Mouse (Mus musculus) liver, adult 2 months (tissue): ENCODE measurements around the gene Vps37b. TPM values are rescaled to one million over a fixed set of nuclear protein-coding genes. Genes with fewer than 3 reads are reported as not detected.
A peak's percentile ranks its signal among the peaks of the same experiment; 100 is the strongest.

Experiments used
- DNase-seq: peaks from one replicate; pipeline ENCODE4 v3.0.0-alpha.2; 2011; ENCODE audit warnings: low read depth, low spot score; ENCODE audit errors: extremely low read depth
- H3K27ac ChIP-seq: fragments of 200-500 bp; replicated peaks from 2 replicates; pipeline ENCODE4 v1.5.1; 2012; ENCODE audit warnings: low read depth, mild to moderate bottlenecking, control low read depth, inconsistent platforms, low read length; ENCODE audit not compliant: insufficient read depth
- H3K27me3 ChIP-seq: fragments of 200-500 bp; 2 replicates; pipeline ENCODE4 v1.6.1; 2012; ENCODE audit warnings: mild to moderate bottlenecking, moderate library complexity, low read length, inconsistent platforms; ENCODE audit not compliant: control insufficient read depth, insufficient read depth
- H3K36me3 ChIP-seq: fragments of 200-500 bp; 2 replicates; pipeline ENCODE4 v1.6.1; 2012; ENCODE audit warnings: low read length, inconsistent platforms; ENCODE audit not compliant: control insufficient read depth, insufficient read depth
- H3K4me1 ChIP-seq: fragments of 200-500 bp; 2 replicates; pipeline ENCODE4 v1.6.1; 2011; ENCODE audit warnings: low read length; ENCODE audit not compliant: control insufficient read depth, insufficient read depth
- H3K4me3 ChIP-seq: fragments of 200-500 bp; 2 replicates; pipeline ENCODE4 v1.5.1; 2011; ENCODE audit warnings: low read depth, mild to moderate bottlenecking, control low read depth, low read length, moderate library complexity; ENCODE audit not compliant: insufficient read depth
- H3K79me2 ChIP-seq: fragments of 200-500 bp; 2 replicates; pipeline ENCODE4 v1.6.1; 2012; ENCODE audit warnings: inconsistent platforms, mild to moderate bottlenecking, low read length, moderate library complexity; ENCODE audit not compliant: control insufficient read depth, insufficient read depth
- H3K9ac ChIP-seq: fragments of 200-500 bp; 2 replicates; pipeline ENCODE4 v1.6.1; 2012; ENCODE audit warnings: low read depth, mild to moderate bottlenecking, control low read depth, inconsistent platforms, low read length
- CTCF ChIP-seq: fragments of 200-500 bp; IDR thresholded peaks from 2 replicates; pipeline ENCODE4 v1.5.1; 2011; ENCODE audit warnings: low read depth, low read length, control low read depth
- POLR2A ChIP-seq: fragments of 200-500 bp; IDR thresholded peaks from 2 replicates; pipeline ENCODE4 v1.6.1; 2011; ENCODE audit warnings: low read length, control low read depth; ENCODE audit not compliant: insufficient read depth; ENCODE audit errors: extremely low read depth
- WGBS: fragments of 180-500 bp; shearing (Covaris S2); methylation state at CpG from one replicate; pipeline ENCODE4 v1.1.7; 2018; 5-methylcytosine and 5-hydroxymethylcytosine counted together
- polyA plus RNA-seq: library from polyadenylated mRNA; depleted of rRNA; stranded (reverse); fragments of >200 nt; gene quantifications from 2 replicates; pipeline ENCODE4 v1.2.3, GENCODE M21; 2012
- total RNA-seq: library from RNA; depleted of rRNA; stranded (reverse); fragments of >200 nt; gene quantifications from 2 replicates; pipeline ENCODE4 v1.2.3, GENCODE M21; 2014

Gene Vps37b
- total and polyA plus RNA-seq, 2 experiments, result 4.4 to 31.4 TPM

GRCm38 (mm10) chr5:124027702-124028470, 4.2 kb downstream of the Vps37b start:
- no peak overlapping the region for H3K4me3 ChIP-seq
- peak overlapping the region; percentile 59 for H3K27ac ChIP-seq
- no peaks in the 10 kb centered on the region for H3K27me3 ChIP-seq
- peaks cover 51% of the 10 kb centered on the region for H3K4me1 ChIP-seq
- no peaks in the 10 kb centered on the region for H3K36me3 ChIP-seq
- H3K79me2 ChIP-seq, result peaks cover 46% of the 10 kb centered on the region; the same call in 1 of the 2 replicates
- TF ChIP-seq POLR2A, result no peak
- TF ChIP-seq CTCF, result no peak
- DNase-seq, result no peak
- 45% methylated on average over 19 of the region's 19 CpGs for WGBS
- peak overlapping the region; percentile 22; the same call in 1 of the 2 replicates for H3K9ac ChIP-seq

DNA sequence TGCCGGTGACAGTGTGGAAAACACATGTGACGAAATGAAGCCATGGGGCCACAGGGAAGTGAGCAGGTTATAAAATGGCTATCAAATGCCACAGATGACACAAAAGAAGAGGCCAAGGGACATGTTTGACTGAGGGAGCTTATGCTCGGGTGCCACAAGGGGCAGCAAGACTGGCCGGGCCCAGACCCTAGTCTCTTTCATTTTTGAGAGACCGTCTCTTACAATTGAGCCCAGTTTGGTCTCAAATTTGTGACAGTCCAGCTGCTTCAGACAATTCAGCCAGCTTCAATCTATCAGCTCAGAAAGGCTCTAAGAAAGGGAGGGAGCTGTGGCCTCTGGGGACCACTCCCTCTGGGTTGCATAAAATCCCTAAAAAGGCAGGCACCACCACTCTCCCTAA, 5.5 kb downstream of the Vps37b start:
- TF ChIP-seq POLR2A, result no peak
- TF ChIP-seq CTCF, result no peak
- no peaks in the 10 kb centered on the region for H3K36me3 ChIP-seq
- peaks cover 41% of the 10 kb centered on the region; the same call in 1 of the 2 replicates for H3K79me2 ChIP-seq
- 37% methylated on average over 5 of the region's 5 CpGs for WGBS
- H3K27me3 ChIP-seq, result no peaks in the 10 kb centered on the region
- peaks cover 52% of the 10 kb centered on the region for H3K4me1 ChIP-seq
- DNase-seq, result no peak
- no peak overlapping the region for H3K9ac ChIP-seq
- peak overlapping the region; percentile 74 for H3K27ac ChIP-seq
- H3K4me3 ChIP-seq, result no peak overlapping the region

GRCm38 (mm10) chr5:124025587-124026441, 6.3 kb downstream of the Vps37b start:
- Histone ChIP-seq H3K27me3 (no peaks in the 10 kb centered on the region), H3K36me3 (no peaks in the 10 kb centered on the region), H3K4me3 (no peak overlapping the region), H3K79me2 (peaks cover 34% of the 10 kb centered on the region; the same call in 1 of the 2 replicates), H3K9ac (peak overlapping the region; percentile 19; the same call in 1 of the 2 replicates), H3K4me1 (peaks cover 56% of the 10 kb centered on the region), H3K27ac (peak overlapping the region; percentile 74)
- TF ChIP-seq POLR2A, result no peak
- no peak for TF ChIP-seq CTCF
- 26% methylated on average over 15 of the region's 15 CpGs for WGBS
- peak; percentile 98 for DNase-seq

GRCm38 (mm10) chr5:124025146-124025545, 6.9 kb downstream of the Vps37b start:
- H3K27ac ChIP-seq, result peak overlapping the region; percentile 64
- H3K4me3 ChIP-seq, result no peak overlapping the region
- H3K4me1 ChIP-seq, result peaks cover 55% of the 10 kb centered on the region
- H3K36me3 ChIP-seq, result no peaks in the 10 kb centered on the region
- peak; percentile 51 for DNase-seq
- no peak for TF ChIP-seq CTCF
- no peak for TF ChIP-seq POLR2A
- peaks cover 38% of the 10 kb centered on the region; the same call in 1 of the 2 replicates for H3K79me2 ChIP-seq
- 13% methylated on average over 9 of the region's 9 CpGs for WGBS
- no peaks in the 10 kb centered on the region for H3K27me3 ChIP-seq
- H3K9ac ChIP-seq, result no peak overlapping the region

DNA sequence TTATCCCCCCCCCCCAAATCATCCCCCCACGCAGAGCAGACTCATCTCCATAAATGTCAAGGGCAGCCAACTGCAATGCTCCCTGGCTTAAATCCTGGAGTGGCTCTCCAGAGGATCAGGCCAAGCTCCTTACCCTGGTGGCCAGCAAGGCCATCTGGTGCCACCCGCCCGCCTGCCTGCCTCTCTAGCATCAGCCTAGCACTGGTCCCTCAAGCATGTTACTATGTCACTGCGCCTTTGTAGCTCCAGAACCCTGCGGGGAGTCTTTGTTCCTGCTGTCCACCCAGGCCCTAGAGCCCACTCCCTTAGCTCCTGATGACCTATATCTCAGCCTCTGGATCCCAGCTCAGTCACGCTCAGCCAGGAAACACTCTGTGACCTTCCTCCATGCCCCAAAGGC, 7.4 kb downstream of the Vps37b start:
- peaks cover 58% of the 10 kb centered on the region for H3K4me1 ChIP-seq

More for the DNA sequence above, 7.4 kb downstream of the Vps37b start:
- H3K36me3 ChIP-seq, result no peaks in the 10 kb centered on the region
- WGBS, result 46% methylated on average over 6 of the region's 6 CpGs
- H3K9ac ChIP-seq, result no peak overlapping the region
- no peaks in the 10 kb centered on the region for H3K27me3 ChIP-seq
- H3K4me3 ChIP-seq, result no peak overlapping the region
- H3K79me2 ChIP-seq, result peaks cover 42% of the 10 kb centered on the region; the same call in 1 of the 2 replicates
- no peak for TF ChIP-seq CTCF
- TF ChIP-seq POLR2A, result no peak
- peak overlapping the region; percentile 64 for H3K27ac ChIP-seq
- no peak for DNase-seq
